Mouse (Mus musculus) adrenal gland, postnatal 10 days (tissue): Measurements from ENCODE around the gene Fam78a. TPM values are rescaled to one million over a fixed set of nuclear protein-coding genes. Genes with fewer than 3 reads are reported as not detected.

ENCODE experiments used
- DNase-seq: peaks from one replicate; pipeline ENCODE4 v3.0.0; 2021; ENCODE audit warnings: mixed read lengths
- total RNA-seq, 2 experiments: library from RNA; stranded (reverse); gene quantifications; 2 replicates each; pipeline ENCODE4 v1.2.3; 2021

Gene Fam78a
- total RNA-seq, 2 experiments from 2014 or later: 3.2 to 5.4 TPM

DNA sequence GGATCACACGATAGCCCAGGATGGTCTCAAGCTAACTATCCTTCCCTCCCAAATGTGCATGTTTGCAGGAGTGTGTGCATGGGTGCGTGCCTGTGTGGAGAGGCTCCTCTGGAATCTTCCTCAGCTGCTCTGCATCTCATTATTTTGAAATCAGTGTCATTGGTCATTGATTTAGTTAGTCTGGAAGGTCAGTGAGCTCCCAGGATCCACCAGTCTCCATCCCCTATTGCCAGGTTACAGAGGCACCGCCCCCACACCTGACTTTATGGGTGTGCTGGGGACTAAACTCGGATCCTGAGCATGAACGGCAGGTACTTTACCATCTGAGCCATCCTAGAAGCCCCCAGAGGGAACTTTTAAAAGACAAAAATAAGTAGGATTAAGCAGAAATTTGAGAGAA lies 18.3 kb upstream of the Fam78a start:
- DNase-seq: no peak

DNA sequence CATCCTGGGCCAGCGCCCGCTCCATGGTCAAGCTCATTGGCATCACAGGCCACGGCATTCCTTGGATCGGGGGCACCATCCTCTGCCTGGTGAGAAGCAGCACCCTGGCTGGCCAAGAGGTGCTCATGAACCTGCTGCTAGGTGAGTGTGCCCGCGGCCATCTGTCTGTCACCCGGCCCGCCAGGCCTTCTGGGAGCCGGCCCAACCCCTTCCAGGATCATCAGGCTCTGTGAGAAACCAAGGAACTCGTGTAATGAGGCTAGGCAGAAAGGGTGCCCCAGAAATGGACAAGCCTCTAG lies 11.4 kb upstream of the Fam78a start:
- DNase-seq: no peak

DNA sequence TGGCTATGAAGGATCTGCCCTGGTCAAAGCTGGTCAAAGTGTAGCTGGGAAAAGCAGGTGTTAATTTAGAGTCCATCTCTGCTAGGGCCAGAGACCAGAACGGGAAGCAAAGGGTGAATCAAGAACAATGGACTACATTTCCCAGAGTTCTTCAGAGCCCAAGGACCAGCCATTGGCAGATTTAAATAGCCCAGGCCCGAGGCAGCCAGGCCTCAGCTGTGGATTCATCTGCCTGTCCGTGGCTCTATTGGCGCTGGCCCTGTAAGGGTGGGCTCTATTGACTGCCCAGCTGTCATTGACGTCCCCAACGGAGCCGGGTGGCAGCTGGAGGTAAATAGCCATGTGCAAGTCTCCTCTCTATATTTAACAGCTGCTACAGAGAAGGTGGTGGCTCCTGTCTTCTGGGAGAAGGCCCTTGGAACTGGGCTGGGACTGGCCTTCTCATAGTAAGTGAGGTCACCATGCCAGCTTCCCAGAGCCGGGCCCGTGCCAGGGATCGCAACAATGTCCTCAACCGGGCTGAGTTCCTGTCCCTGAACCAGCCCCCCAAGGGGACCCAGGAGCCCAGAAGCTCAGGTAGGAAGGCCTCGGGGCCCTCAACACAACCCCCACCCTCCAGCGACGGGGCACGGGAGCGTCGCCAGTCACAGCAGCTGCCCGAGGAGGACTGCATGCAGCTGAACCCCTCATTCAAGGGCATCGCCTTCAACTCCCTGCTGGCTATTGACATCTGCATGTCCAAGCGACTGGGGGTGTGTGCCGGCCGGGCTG lies 10.9 kb upstream of the Fam78a start, which contains the start of gene Plpp7:
Gene Plpp7 (plus strand): TSS at position 178 of the 771 bp plus-strand sequence.
- DNase-seq: peak; percentile 71

DNA sequence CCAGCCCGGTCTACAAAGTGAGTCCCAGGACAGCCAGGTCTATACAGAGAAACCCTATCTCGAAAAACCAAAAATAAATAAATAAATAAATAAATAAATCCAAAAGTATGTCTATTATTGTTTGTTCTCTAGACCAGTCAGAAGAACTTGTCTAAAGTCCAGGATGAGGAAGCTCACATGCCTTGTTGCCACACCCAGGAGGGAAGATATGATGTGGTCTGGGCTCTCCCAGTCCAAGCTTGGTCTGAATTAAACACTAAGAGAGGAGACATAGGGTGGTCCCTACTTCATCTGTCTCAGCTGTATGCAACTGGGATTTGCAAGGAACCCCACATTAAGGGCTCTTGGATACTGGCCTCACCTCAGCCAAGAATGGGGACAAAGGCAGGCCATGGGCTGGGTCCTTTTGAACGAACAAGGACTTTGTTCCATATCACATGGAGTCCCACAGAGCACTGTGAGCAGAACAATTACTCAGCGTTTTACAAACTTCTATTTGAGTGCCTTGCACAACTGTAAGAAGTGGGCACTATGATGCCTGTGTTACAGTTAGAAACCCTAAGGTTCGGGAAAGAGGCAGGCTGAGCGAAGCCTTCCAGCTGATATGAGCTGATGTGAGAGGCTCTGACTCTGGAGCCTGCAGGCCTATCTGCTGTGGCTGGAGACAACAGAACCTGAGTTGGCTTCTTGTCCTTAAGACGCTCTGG lies 9.5 kb upstream of the Fam78a start:
- DNase-seq: no peak

DNA sequence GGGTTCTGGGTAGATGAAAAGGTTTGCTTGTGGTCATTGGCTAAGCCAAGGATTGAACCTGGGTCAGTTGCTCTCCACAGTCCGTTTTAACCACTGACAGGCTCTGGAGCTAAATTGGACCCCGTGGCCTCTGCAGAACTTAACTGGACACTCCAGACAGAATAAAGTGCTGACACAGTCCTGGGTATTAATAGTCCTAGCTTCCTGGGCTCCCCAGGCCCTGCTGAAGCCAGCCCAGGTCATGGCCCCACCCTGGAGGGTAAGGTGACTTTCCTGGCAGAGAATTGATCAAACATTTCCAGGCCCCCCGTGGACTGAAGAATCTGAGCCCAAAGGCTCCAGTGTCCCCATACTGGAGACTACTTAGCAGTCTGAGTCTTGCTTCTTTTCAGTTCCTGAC lies 7.3 kb upstream of the Fam78a start:
- DNase-seq: no peak

DNA sequence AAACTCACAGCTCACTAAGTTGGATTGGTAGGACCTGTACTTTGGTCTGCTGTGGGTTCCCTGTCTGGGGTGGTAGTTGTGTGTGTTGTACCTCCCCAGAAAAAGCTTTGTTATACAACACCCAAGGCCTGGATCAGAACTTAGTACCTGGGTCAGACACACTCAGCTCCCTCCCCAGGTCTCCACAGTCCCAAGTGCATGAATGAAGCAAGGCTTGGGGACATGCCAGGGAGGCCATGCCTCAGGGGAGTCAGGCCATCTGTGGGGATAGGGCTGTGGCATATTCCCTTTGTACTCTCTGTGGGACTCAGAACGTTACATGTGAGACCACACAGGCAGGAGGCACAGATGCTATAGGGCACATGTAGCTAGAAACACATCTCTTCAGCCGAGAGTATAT lies 5.5 kb upstream of the Fam78a start:
- DNase-seq: no peak

DNA sequence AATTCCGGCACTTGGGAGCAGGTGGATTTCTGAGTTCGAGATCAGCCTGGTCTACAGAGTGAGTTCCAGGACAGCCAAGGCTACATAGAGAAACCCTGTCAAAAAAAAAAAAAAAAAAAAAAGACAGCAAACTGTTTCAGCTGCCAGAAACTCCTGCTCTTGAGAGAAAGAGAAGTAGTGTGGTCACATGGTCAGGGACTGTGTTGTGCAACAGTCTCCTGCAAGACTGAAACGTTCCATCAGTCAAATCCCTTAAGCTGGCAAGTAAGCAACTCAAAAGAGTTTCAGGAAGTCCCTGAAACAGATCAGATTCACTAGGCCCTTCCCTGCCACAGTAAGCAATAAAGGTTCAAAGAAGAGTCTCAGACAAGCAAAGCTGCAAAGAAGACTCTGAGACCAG lies 4.9 kb upstream of the Fam78a start:
- no peak for DNase-seq

DNA sequence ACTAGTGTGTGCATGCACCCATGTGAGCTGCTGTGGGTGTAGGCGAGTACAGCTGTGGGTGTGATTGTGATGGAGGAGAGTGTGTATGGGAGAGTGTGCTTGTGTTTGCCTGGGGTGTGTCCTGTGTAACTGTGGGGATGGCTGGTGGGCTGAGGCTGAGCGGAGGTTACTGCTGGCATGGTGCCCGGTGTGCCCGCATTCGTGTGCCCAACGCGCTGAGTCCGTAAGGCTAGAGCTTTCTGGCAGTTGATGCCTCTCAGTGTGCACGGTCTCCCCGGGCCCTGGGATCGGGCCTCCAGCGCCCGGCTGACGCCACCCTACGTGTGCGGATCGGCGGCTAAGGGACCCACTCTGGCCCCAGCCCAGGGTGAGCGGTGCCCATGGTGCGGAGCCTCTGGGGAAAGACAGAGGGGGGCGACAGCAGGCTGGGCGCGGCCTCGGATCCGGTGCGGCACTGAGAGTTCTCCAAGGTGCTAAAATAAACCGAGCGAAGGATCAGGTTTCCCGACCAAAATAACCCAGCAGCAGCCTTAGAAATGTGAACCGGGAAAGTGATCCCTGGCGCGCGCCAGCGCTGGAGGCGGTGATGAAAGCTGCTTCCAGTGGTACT lies 3.8 kb upstream of the Fam78a start:
- DNase-seq: peak; percentile 20

DNA sequence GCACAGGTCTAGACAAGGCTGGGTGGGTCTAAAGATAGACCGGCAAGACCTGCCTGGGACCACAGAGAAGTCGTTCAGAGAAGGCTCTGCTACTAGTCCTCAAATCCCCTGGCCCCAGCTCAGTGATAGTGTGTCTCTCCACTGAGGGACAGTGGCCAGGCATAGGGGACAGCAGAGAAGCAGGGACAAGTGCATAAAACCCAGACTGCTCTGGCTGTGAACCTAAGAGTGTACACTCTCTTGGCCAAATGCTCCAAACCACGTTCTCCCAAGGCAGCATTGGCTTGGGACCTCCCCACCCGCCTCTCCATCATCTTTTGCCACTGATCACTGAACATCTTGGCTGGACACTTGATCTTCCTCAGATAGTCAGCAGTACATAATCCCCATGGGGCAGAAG lies 2.9 kb upstream of the Fam78a start:
- no peak for DNase-seq

DNA sequence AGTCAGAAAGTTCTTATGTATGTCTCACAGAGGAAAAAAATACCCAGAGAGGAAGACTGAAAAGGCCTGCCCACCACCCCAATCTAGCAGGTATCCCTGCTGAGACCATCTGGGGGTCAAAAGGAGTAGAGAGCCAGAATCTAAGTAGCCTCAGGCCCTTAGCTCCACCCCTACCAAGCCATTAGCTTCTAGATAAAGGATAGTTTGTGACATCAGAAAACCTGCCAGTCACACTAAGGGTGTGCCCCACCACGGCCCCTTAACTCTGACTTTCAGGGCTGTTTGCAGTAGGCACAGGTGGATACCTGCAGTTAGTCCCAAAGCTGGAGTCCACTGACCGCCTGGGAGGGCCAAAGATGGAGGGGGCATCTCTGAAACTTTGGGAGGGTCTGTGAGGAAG lies 574 bp upstream of the Fam78a start:
- DNase-seq: no peak

DNA sequence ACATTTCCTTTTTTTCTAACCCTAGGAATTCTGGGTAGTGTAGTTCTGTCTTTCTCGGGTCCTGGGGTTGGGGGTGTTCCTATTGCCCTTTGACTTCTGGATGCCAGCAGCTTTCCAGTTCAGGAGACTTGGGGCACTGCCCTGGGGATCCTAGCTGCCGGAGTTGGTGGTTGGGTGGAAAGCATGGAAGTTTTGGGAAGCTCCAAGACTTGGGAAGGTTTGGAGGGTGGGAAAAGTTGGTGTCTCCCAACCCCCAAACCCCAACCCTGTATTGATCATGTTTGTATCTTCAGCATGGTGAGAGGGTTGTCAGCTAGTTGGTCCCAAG lies 179 bp upstream of the Fam78a start:
- DNase-seq: no peak

DNA sequence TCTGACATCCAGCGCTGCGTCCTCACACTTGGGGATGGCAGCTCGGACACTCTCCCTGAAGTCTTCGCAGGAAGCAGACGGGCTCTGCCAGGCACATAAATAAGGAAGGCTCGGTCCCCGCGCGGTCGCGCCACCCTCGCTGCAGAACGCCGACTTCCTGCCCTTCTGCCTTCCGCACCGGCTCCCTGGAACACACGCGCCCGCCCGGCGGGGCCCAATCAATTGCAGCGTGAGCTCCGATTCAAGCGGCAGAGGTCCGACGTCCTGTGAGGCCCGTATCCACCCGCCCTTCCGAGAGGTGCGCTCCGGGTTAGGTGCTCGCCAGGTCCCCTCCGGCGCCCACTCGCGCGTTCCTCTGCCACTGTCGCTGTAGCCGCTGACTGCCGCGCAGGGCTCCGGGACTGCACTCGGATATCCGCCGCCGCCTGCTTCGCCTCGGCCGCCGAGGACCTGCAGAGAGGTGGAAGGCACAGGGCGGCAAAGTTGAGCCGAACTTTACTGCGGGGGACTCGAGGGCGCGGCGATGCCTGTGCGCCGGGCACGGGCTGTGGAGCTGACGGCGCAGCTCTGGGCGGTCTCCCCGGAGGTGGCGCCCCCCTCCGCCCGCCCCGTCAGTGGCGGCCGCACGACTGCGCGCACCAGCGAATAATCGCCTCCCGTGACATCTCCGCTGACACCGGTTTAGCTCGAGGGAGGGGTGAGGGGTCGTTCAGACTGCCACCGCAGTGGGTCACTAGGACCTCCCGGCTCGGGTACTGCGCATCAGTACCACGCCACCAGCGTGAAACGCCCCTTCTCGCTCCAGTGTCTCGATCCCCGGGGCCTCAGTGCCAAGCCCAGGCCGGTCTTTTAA lies 1.3 kb downstream of the Fam78a start:
- peak; percentile 60 for DNase-seq

DNA sequence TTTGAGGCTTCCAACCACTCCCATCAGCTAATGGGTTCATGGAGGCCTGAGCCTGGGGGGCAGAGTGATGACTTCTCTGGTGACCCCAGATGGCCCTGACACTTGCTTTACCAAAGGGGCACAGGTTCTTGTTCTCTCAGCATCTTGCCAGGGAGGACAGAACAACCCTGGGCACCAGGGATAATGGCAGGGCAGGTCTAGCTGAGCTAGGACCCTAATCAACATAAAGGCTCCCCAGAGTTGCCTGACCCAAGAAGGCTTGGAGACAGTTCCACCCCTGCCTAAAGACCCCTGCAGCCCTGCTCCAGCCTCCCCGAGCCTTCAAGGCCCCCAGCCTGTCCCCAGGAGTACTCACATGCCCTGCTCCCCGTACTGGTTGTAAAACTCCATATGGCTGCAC lies 2.4 kb downstream of the Fam78a start:
- DNase-seq: no peak

DNA sequence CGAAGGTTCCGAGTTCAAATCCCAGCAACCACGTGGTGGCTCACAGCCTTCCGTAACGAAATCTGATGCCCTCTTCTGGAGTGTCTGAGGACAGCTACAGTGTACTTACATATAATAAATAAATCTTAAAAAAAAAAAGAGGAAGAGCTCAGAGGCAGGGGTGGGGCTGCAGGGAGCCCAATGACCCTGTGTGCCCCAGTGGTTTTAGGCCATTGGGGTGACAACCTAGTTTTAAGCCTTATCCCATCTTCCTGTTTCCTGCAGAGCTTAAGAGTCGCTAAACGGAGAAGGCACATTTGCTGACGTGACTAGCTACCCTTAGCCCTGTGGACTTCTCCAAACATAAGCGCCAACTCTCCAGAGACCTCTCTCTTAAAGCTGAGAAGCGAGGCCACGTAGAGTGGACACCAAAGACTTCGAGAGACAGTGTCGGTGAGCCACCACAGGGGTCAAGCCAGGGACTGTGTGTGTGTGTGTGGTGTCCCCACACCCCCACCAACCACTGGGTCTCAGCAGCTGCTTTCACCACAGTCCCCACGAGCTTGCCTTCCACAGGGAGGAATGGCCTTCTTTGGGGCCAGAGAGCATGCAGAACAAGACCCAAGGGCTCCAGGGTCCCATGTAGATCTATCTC lies 3.2 kb downstream of the Fam78a start:
- no peak for DNase-seq

DNA sequence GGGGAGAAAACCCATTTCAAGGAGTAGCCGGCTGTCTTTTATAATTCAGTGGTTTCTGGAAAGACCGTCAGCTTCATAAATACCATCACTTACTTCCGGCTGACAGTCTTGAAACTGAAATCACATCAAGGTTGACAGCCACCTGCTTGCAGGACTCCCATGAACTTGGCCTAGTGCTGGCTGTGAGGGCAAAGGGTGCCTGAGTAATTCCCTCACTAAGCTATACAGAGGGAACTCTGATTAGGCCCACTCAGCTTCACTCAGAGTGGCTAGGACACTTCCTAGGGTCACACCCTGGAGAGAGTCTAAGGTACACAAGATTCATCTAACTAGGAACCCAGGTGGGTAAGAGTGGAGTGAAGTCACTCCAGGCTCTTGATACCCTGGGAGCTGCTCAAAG lies 4.0 kb downstream of the Fam78a start:
- DNase-seq: no peak

DNA sequence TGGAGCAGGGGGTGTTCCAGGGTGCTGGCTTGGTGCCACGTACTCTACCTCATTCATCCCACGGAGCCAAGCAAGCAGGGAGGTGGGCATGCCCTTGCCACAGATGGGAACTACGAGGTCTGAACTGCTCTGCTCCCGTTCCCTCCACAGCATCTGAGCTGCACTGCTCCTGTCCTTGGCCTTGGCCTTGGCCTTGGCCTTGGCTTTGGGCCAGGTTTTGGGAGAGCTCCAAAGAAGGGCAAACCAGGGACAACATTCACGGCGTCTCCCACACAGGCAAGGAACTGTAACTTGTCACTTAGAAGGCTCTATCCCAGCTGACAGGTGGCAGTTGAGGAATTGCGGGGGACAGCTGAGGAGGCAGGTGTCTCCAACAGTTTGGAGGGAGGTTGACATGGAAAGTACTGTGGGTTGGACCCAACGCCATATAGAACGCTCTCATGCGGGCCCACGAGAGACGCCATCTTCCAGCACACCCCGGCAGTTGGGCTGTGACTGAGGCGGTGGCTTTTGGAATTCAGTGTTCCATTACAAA lies 5.4 kb downstream of the Fam78a start:
- peak; percentile 69 for DNase-seq

DNA sequence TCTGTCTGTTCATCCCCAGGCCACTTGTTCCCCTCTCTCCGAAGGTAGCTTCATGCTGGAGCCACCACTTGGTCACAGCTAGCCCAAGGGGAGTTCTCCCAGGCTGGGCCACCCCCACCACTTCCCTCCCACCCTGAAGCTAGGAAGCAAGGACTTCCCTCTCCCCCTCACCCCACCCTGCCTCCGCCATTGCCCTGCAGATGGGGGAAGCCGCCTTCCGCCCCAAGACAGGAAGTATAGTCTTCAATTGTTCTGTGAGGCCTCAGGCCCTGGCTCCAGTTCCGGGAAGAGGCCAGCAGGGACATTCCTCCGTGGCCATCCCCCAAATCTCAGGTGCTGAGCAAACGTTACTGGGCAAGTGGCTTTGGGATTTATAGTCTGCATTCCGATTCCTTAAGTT lies 6.1 kb downstream of the Fam78a start:
- peak; percentile 50 for DNase-seq

DNA sequence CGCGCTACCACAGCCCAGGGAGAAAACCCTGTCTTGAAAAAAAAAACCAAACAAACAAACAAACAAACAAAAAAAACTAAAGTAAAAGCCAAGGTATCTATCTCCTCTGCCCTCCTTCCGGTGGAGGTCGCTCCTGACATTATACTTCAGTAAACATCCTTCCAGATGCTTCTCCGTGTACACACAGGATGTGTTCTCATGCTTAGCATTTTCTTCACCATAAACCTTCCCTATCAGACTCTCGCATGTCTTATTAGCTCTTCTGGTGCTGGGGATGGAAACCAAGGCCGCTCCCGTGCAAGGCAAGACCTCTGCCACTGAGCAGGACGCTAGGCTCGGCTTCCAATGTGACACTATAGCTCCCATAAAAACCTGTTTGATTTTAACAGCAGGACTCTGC lies 6.9 kb downstream of the Fam78a start:
- no peak for DNase-seq

DNA sequence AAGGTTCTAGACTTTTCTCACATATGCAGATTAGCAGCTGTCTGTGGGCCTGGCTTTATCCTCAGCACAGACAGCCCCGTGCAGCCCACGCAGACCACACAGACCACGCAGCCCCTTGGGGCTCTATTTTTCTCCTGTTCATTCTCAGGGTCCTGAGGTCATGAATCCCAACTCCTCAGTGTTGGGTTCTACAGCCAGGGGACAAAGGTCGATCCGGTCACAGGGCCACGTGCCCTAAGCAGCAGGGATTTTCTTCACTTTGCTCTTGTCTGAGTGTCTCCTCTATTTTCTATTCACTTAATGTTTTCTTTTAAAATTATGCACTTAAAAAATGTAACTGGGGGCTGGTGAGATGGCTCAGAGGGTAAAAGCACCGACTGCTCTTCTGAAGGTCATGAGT lies 9.3 kb downstream of the Fam78a start:
- DNase-seq: no peak

DNA sequence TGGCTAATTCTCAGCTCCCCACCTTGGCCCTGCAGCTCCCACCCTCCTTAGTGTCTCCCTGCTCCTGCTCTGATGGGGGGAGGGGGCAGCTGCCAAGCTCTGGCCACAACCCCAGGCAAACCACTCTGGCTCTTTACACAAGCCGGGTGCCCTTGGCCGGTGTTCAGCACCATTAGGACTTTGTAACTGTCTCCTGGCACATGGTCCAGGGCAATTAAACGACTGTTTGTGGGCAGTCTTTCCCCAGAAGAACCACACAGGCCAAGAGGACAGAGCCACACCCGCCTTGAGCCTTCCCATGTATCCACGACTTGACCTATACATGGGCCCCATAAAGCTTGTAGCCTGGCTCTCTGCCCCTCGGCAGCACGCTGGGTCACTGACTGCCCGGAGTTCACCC lies 10.3 kb downstream of the Fam78a start:
- peak; percentile 76 for DNase-seq

DNA sequence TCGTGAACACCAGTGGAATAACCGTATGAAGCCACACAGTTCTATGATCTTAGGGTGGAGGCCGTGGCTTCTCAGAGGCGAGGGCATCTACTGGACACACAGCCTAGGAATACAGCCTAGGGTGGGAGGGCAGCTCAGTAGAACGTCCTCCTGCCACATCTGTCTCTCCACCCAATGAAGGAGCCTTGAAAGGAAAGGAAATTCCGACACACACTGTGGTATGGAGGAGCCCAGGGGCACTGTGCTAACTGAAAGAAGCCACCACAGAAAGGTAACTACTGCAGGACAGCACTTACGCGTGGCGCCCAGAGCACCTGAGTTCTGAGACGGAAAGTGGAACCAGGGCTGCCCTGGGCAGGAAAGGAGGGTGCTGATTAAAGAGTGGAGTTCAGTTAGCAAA lies 13.9 kb downstream of the Fam78a start:
- no peak for DNase-seq
